Mouse (Mus musculus): ENCODE data around the gene Padi3.

GRCm38 (mm10) chr4:140844991-140845390 is 34.5 kb upstream of the Padi3 start:
- TF ChIP-seq CTCF (IDR thresholded peaks at IDR 0.05; ENCODE audit: borderline replicate concordance, insufficient read depth, low read length) (no peak), POLR2A (IDR thresholded peaks at IDR 0.05; ENCODE audit: low read depth, low read length) (no peak)

Measured in embryonic fibroblast, embryonic 13.5 days (primary cell).